Mouse (Mus musculus): ENCODE data around the gene Gm14418. TPM values are rescaled to one million over a fixed set of nuclear protein-coding genes. Genes with fewer than 3 reads are reported as not detected.
"Not testable (repeated sequence)": the region's sequence is repeated elsewhere in the genome, so short reads cannot be mapped to it uniquely, and the experiment has no call there.

Gm14418 gene
- 10 to 100 TPM; 24.7 to 26.6 TPM for total RNA-seq (2021)
- long read RNA-seq, experiment 1, transcript Gm14418-201 (4 exons, 1,415 nt) = major isoform, 10 of 31 reads
- long read RNA-seq, experiment 1, partial matches to known transcripts = 0 of 31 reads
- long read RNA-seq, experiment 1, other reads (novel, unspliced or antisense) = 21 of 31 reads
- long read RNA-seq, experiment 2, partial matches to known transcripts = 1 of 27 reads
- long read RNA-seq, experiment 2, other reads (novel, unspliced or antisense) = 25 of 27 reads

- intact Hi-C loops (cut with DNase I); DNase-seq (ENCODE audit: low spot score in 2 of 2): not testable (repeated sequence)
Observed at GRCm38 (mm10) chr2:177398096-177398495, at the start of gene Gm14418. Gm14418 (minus strand) TSS chr2:177398320.

Other genes with a start within 250 kb of the Gm14418 start
- gene Gm14410, start 191.9 kb downstream of the Gm14418 start, total RNA-seq (2021) = 10 to 100 TPM; 42.0 to 43.8 TPM
- gene Gm14409, start 131.3 kb downstream of the Gm14418 start, total RNA-seq (2021) = 1 to 10 TPM in 1 of 2 experiments, under 1 TPM in 1; 0.75 to 1.2 TPM
- gene Gm14412, start 74.0 kb downstream of the Gm14418 start, total RNA-seq (2021) = 1 to 10 TPM; 2.4 to 2.5 TPM
- gene Zfp970, start 66.4 kb upstream of the Gm14418 start, total RNA-seq (2021) = 10 to 100 TPM; 20.1 to 22.6 TPM
- gene Gm14403, start 99.9 kb upstream of the Gm14418 start, total RNA-seq (2021) = 10 to 100 TPM; 20.9 to 21.9 TPM
- gene Gm14406, start 179.9 kb upstream of the Gm14418 start, total RNA-seq (2021) = not detected

All from left cerebral cortex, postnatal 14 days (tissue).